Mouse (Mus musculus): ENCODE results near the gene Sparc. TPM values are rescaled to one million over a fixed set of nuclear protein-coding genes. Genes with fewer than 3 reads are reported as not detected.

Sparc gene
- polyA plus RNA-seq, 1 experiment from 2014 or later = 931 TPM

DNA sequence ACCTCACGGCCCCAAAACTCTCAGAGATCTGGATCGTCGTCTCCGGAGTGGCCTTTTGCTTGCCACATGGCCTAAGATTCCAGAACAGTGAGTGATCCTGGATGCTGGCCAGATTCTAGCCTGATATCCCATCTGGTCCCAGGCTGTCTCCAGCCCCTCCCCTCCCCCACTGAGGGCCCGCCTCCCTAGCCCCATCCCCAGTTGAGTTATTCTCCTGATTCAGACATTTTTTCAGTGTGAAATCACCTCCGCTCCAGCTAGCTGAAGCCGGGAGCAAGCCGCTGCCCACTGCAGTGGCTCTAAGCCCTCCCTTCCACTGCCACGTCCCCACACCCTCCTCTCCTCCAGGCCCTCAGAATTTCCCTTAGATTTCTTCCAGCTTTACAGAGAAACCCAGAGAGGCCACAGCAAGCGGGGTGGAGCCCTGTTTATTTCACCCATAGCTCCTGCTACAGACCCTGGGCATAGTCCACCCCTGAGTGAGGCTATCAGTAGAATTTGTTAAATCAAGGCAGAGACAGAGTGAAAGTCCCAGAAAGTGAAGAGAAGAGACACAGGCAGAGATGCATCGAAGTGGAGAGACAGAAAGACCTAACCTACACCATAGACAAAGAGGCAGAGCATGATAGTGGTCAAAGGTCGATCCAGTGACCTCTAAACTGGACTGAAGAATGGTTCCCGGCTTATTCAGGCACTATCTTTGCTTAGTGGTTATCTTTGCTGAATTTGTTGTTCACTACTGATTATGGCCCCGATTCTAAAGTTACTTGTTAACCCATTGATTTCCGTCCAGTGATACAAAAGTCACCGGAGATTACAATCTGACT lies 5.4 kb upstream of the Sparc start:
- no peak overlapping the region for H3K9ac ChIP-seq (ENCODE audit: low read depth, low read length)
- H3K27ac ChIP-seq (ENCODE audit: low read depth, low read length) = peak overlapping the region; percentile 68
- H3K36me3 ChIP-seq (ENCODE audit: control insufficient read depth, insufficient read depth) = no peaks in the 10 kb centered on the region
- 13% methylated on average over 16 of the region's 16 CpGs for WGBS
- ATAC-seq = peak; percentile 77
- H3K27me3 ChIP-seq (replicated peaks; ENCODE audit: control insufficient read depth, insufficient read depth, low read length) = no peaks in the 10 kb centered on the region
- H3K4me1 ChIP-seq (replicated peaks; ENCODE audit: control insufficient read depth, insufficient read depth, low read length) = 0 out of 2 replicates have a peak, but pooled peaks cover 3% of the 10 kb centered on the region
- no peak for TF ChIP-seq CTCF (IDR thresholded peaks at IDR 0.05; ENCODE audit: low read depth)
- no peak overlapping the region for H3K4me3 ChIP-seq (ENCODE audit: low read depth, low read length)
- no peaks in the 10 kb centered on the region for H3K9me3 ChIP-seq (ENCODE audit: control insufficient read depth)
- peak overlapping the region; percentile 35; the same call in 1 of the 2 replicates for H3K4me2 ChIP-seq (replicated peaks; ENCODE audit: low read depth)

DNA sequence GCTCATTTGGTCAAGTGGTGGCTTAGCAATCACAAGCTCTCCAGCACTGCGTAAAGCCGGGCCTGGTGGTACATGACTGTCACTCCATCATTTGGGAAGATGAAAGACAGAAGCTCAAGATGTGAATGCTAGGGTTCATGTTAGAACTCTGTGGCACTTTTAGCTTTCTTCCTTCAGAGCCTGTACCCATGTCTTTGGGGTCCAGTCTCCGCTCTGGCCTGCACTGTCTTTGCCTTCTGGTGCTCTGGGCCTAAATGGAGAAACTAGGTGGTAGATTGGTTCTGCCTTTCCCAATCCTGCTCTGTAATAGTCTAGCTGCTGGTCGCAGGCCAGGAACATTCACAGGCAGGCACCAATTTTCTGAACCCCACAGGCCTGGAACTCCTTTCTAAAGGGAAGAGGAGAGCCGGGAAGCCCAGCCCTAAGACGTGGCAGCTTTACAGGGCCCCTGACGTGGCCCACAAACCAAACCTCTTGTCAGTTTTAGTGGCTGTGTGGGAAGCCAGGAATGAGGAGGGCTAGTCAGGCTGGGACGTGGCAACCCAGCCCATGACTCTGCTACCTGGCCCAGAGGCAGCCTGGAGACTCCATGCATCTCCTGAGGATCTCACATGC lies 1.9 kb upstream of the Sparc start:
- Histone ChIP-seq H3K27me3 (replicated peaks; ENCODE audit: control insufficient read depth, insufficient read depth, low read length) (no peaks in the 10 kb centered on the region), H3K36me3 (ENCODE audit: control insufficient read depth, insufficient read depth) (no peaks in the 10 kb centered on the region), H3K4me2 (replicated peaks; ENCODE audit: low read depth) (no peak overlapping the region), H3K27ac (ENCODE audit: low read depth, low read length) (no peak overlapping the region), H3K4me3 (ENCODE audit: low read depth, low read length) (no peak overlapping the region), H3K4me1 (replicated peaks; ENCODE audit: control insufficient read depth, insufficient read depth, low read length) (0 out of 2 replicates have a peak, but pooled peaks cover 3% of the 10 kb centered on the region), H3K9me3 (ENCODE audit: control insufficient read depth) (no peaks in the 10 kb centered on the region), H3K9ac (ENCODE audit: low read depth, low read length) (no peak overlapping the region)
- WGBS = 83% methylated on average over 8 of the region's 8 CpGs
- no peak for TF ChIP-seq CTCF (IDR thresholded peaks at IDR 0.05; ENCODE audit: low read depth)
- ATAC-seq = no peak

DNA sequence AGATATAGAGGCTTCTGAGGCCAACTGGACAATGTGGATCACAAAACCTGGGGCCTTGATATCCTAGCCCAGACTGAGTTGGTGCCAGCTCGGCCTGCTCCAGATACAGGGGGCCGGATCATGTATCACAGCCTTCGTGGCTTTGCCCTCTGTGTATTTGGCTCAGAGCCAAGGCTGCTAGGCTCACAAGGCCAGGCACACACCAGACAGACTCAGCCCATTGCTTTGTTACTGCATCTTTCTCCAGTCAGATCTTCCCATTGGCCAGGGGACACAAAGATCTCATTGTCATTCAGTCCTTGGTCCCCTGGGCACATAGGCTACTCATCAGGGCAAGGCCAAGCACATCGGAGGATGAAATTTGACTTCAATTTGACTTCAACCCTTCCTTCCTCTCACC lies 773 bp upstream of the Sparc start:
- no peak for ATAC-seq
- Histone ChIP-seq H3K27me3 (replicated peaks; ENCODE audit: control insufficient read depth, insufficient read depth, low read length) (no peaks in the 10 kb centered on the region), H3K4me3 (ENCODE audit: low read depth, low read length) (no peak overlapping the region), H3K27ac (ENCODE audit: low read depth, low read length) (no peak overlapping the region), H3K36me3 (ENCODE audit: control insufficient read depth, insufficient read depth) (no peaks in the 10 kb centered on the region), H3K9ac (ENCODE audit: low read depth, low read length) (no peak overlapping the region), H3K4me2 (replicated peaks; ENCODE audit: low read depth) (no peak overlapping the region), H3K9me3 (ENCODE audit: control insufficient read depth) (no peaks in the 10 kb centered on the region), H3K4me1 (replicated peaks; ENCODE audit: control insufficient read depth, insufficient read depth, low read length) (0 out of 2 replicates have a peak, but pooled peaks cover 3% of the 10 kb centered on the region)
- 25% methylated on average over 4 of the region's 4 CpGs for WGBS
- TF ChIP-seq CTCF (IDR thresholded peaks at IDR 0.05; ENCODE audit: low read depth) = no peak

DNA sequence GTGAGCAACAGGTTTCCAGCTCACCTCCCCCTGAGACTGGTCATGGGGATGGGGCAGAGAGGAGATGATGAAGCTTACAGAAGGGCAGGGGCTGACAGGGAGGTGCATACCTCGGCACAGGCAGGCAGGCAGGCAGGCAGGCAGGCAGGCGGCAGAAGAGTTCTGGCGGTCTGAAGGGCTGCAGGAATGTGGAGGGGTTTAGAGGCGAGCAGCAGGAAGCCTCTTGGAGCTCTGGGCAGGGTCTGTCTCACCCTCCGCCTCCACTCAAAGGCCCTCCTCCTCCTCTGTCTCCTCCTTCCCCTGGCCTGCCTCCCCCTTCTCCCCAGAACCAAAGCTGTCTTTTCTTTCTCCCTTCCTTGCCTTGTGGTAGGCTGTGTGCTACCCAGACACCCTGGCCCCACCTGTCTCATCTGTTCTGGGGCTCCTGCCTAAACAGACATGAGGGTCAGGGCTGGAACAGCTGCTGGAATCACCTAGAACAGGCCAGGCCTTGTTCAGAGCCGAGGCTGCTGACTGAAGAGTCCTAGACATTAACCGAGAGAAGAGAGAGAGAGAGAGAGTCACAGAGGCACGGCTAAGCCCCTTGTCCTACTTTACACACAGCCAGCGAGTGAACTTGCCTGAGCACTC lies 3.2 kb downstream of the Sparc start:
- 34% methylated on average over 9 of the region's 9 CpGs for WGBS
- Histone ChIP-seq H3K27me3 (replicated peaks; ENCODE audit: control insufficient read depth, insufficient read depth, low read length) (no peaks in the 10 kb centered on the region), H3K27ac (ENCODE audit: low read depth, low read length) (peak overlapping the region; percentile 82), H3K4me2 (replicated peaks; ENCODE audit: low read depth) (peak overlapping the region; percentile 55), H3K9me3 (ENCODE audit: control insufficient read depth) (no peaks in the 10 kb centered on the region), H3K36me3 (ENCODE audit: control insufficient read depth, insufficient read depth) (no peaks in the 10 kb centered on the region), H3K4me3 (ENCODE audit: low read depth, low read length) (peak overlapping the region; percentile 53), H3K9ac (ENCODE audit: low read depth, low read length) (peak overlapping the region; percentile 62), H3K4me1 (replicated peaks; ENCODE audit: control insufficient read depth, insufficient read depth, low read length) (0 out of 2 replicates have a peak, but pooled peaks cover 3% of the 10 kb centered on the region)
- peak; percentile 58 for ATAC-seq
- peak; percentile 40 for TF ChIP-seq CTCF (IDR thresholded peaks at IDR 0.05; ENCODE audit: low read depth)

DNA sequence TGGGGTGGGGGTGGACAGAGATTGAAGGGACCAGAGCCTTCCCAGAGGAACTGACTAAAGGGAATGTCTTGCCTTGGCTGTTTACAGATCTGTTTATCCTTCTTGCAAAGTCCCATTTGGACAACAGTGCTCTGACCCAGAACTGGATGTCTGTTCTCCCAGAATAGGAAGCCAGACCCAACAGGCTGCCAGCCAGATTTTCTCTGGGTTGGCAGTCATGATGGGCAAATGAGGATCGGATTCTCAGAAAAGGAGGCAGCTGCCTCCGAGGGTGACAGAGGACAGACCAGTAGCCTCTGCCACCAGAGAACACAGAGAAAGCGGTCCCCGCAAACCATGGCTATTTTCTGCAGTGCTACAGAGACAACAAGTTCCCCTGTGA lies 3.7 kb downstream of the Sparc start:
- H3K27ac ChIP-seq (ENCODE audit: low read depth, low read length) = peak overlapping the region; percentile 82
- H3K4me2 ChIP-seq (replicated peaks; ENCODE audit: low read depth) = peak overlapping the region; percentile 55
- H3K4me3 ChIP-seq (ENCODE audit: low read depth, low read length) = peak overlapping the region; percentile 53
- ATAC-seq = no peak
- H3K36me3 ChIP-seq (ENCODE audit: control insufficient read depth, insufficient read depth) = no peaks in the 10 kb centered on the region
- peak overlapping the region; percentile 62 for H3K9ac ChIP-seq (ENCODE audit: low read depth, low read length)
- H3K4me1 ChIP-seq (replicated peaks; ENCODE audit: control insufficient read depth, insufficient read depth, low read length) = 0 out of 2 replicates have a peak, but pooled peaks cover 3% of the 10 kb centered on the region
- no peaks in the 10 kb centered on the region for H3K27me3 ChIP-seq (replicated peaks; ENCODE audit: control insufficient read depth, insufficient read depth, low read length)
- TF ChIP-seq CTCF (IDR thresholded peaks at IDR 0.05; ENCODE audit: low read depth) = no peak
- H3K9me3 ChIP-seq (ENCODE audit: control insufficient read depth) = no peaks in the 10 kb centered on the region
- 31% methylated on average over 4 of the region's 4 CpGs for WGBS

DNA sequence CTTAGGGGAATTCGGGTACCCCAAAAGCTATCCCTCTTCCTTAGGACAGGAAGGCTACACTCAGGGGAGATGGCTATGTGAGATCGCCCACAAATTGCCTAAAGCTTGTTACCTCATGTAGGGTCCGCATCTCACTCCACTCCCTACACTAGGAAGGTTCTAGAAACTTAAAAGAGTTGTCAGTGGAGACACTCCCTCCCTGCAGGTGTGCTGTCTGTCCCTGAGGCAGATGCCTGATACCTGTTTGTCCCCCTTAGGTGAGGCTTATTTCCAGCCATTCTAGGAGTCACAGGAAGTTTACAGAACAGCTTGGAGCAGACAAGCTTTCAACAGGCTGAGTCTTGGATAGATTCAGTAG lies 4.3 kb downstream of the Sparc start:
- WGBS = 24% methylated on average over 3 of the region's 3 CpGs
- peak overlapping the region; percentile 53 for H3K4me3 ChIP-seq (ENCODE audit: low read depth, low read length)
- no peaks in the 10 kb centered on the region for H3K9me3 ChIP-seq (ENCODE audit: control insufficient read depth)
- no peaks in the 10 kb centered on the region for H3K27me3 ChIP-seq (replicated peaks; ENCODE audit: control insufficient read depth, insufficient read depth, low read length)
- H3K4me1 ChIP-seq (replicated peaks; ENCODE audit: control insufficient read depth, insufficient read depth, low read length) = no peaks in the 10 kb centered on the region
- H3K27ac ChIP-seq (ENCODE audit: low read depth, low read length) = peak overlapping the region; percentile 82
- H3K36me3 ChIP-seq (ENCODE audit: control insufficient read depth, insufficient read depth) = no peaks in the 10 kb centered on the region
- H3K9ac ChIP-seq (ENCODE audit: low read depth, low read length) = peak overlapping the region; percentile 62
- ATAC-seq = no peak
- no peak for TF ChIP-seq CTCF (IDR thresholded peaks at IDR 0.05; ENCODE audit: low read depth)
- H3K4me2 ChIP-seq (replicated peaks; ENCODE audit: low read depth) = peak overlapping the region; percentile 55

Data from intestine, postnatal 0 days (tissue).